Mouse (Mus musculus) cortical plate, adult 2 months (tissue): ENCODE measurements around the gene Rin2.

Experiments used
- CTCF ChIP-seq: fragments of 200-500 bp; IDR thresholded peaks from 2 replicates; pipeline ENCODE4 v1.5.1; 2011; ENCODE audit warnings: mild to moderate bottlenecking, control low read depth, low read length; ENCODE audit not compliant: insufficient read depth; ENCODE audit errors: extremely low read depth
- POLR2A ChIP-seq: fragments of 200-500 bp; IDR thresholded peaks from 2 replicates; pipeline ENCODE4 v1.6.1; 2011; ENCODE audit warnings: mild to moderate bottlenecking, low read length, control low read depth; ENCODE audit not compliant: insufficient read depth; ENCODE audit errors: extremely low read depth

GRCm38 (mm10) chr2:145877191-145877590 is 202.2 kb downstream of the Rin2 start:
- no peak for TF ChIP-seq CTCF
- TF ChIP-seq POLR2A = no peak
